ENCODE assay signal across 8 mouse cellular contexts in the genomic region with DNA sequence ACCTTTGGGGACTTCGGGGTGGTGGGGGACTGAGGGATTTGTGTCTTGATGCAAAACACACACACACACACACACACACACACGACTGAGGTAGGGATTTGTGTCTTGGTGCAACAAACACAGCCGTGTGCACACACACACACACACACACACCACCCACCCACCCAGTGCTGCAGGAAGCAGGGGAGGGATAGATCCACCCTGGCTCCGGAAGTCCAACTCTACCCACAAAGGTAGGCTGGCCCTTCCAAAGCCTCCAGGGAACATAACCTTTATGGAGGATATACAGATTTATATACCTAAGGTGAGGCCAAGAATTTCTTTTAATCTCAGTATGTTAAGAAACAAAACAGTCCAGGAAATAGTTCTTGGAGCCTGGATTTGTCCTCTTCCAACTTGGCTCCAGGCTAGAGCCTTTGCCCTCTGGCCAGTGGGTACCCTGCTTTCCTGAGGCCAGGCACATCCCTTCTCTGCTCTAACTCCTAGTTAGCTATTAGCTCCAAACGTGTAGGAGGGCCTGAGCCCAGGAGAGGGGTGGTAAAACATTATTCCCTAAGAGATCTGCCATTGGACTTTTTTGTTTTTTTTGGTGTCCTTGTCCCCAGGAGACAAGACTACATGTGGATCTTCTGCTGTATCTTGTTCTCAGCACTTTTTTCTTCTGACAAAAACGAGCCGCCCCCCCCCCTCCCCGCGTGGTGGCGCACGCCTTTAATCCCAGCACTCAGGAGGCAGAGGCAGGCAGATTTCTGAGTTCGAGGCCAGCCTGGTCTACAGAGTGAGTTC. TPM values are rescaled to one million over a fixed set of nuclear protein-coding genes. Genes with fewer than 3 reads are reported as not detected.
DNase-seq lines count a peak whose midpoint lies in the region; ATAC-seq and TF ChIP-seq lines count a peak whose summit lies in the region.

No protein-coding gene starts in this region.

- no peak for TF ChIP-seq CTCF in testis, adult 2 months (IDR thresholded peaks at IDR 0.05; ENCODE audit: control insufficient read depth, insufficient read depth, insufficient replicate concordance, low read depth, low read length)

- no peak for TF ChIP-seq POLR2A in testis, adult 2 months (IDR thresholded peaks at IDR 0.05; ENCODE audit: control insufficient read depth, low read depth, low read length)

- H3K9ac ChIP-seq in forebrain, embryonic 13.5 days = peak overlapping the region; percentile 97
- H3K9ac ChIP-seq in neural tube, embryonic 15.5 days (replicated peaks) = peak overlapping the region; percentile 85

- 50% methylated on average over 12 of the region's 12 CpGs for WGBS in forebrain, embryonic 13.5 days
- WGBS in neural tube, embryonic 15.5 days = 50% methylated on average over 12 of the region's 12 CpGs

- H3K27me3 ChIP-seq in testis, adult 2 months (ENCODE audit: control insufficient read depth, insufficient read depth, low read length) = no peaks in the 10 kb centered on the region
- peaks cover 7% of the 10 kb centered on the region; the same call in 1 of the 2 replicates for H3K27me3 ChIP-seq in forebrain, embryonic 13.5 days
- 0 out of 2 replicates have a peak, but pooled peaks cover 3% of the 10 kb centered on the region for H3K27me3 ChIP-seq in neural tube, embryonic 15.5 days (replicated peaks)

- peaks cover 14% of the 10 kb centered on the region for H3K4me1 ChIP-seq in testis, adult 2 months (ENCODE audit: control insufficient read depth, insufficient read depth, low read length)
- peaks cover 48% of the 10 kb centered on the region for H3K4me1 ChIP-seq in forebrain, embryonic 13.5 days
- peaks cover 33% of the 10 kb centered on the region for H3K4me1 ChIP-seq in neural tube, embryonic 15.5 days

- no peak for DNase-seq in testis, postnatal 10 days (ENCODE audit: low spot score)
- peak; percentile 72 to 83 for DNase-seq in kidney, postnatal 36 days
- no peak for DNase-seq in left cerebral cortex, postnatal 4 days
- DNase-seq in cerebellum, postnatal 25 days = no peak
- no peak for DNase-seq in Muller cell, postnatal 12 days (ENCODE audit: inconsistent ontology term)

- intact Hi-C loops in left cerebral cortex, postnatal 4 days (cut with DNase I) = no loop called here

- H3K4me2 ChIP-seq in forebrain, embryonic 13.5 days = peak overlapping the region; percentile 96
- peak overlapping the region; percentile 79 for H3K4me2 ChIP-seq in neural tube, embryonic 15.5 days

- peak overlapping the region; percentile 89 for H3K4me3 ChIP-seq in testis, adult 2 months (ENCODE audit: control insufficient read depth, low read depth, low read length)
- peak overlapping the region; percentile 96 for H3K4me3 ChIP-seq in forebrain, embryonic 13.5 days
- H3K4me3 ChIP-seq in neural tube, embryonic 15.5 days (replicated peaks) = peak overlapping the region; percentile 70

- ATAC-seq in forebrain, embryonic 13.5 days = no peak
- ATAC-seq in neural tube, embryonic 15.5 days (ENCODE audit: low FRiP score) = no peak

- H3K27ac ChIP-seq in testis, adult 2 months (ENCODE audit: control insufficient read depth, insufficient read depth, low read depth, low read length) = peak overlapping the region; percentile 28; the same call in 1 of the 2 replicates
- H3K27ac ChIP-seq in forebrain, embryonic 13.5 days = peak overlapping the region; percentile 93
- H3K27ac ChIP-seq in neural tube, embryonic 15.5 days (replicated peaks) = peak overlapping the region; percentile 92

- H3K36me3 ChIP-seq in testis, adult 2 months (ENCODE audit: control insufficient read depth, insufficient read depth, low read length) = no peaks in the 10 kb centered on the region
- H3K36me3 ChIP-seq in forebrain, embryonic 13.5 days (ENCODE audit: poor library complexity, severe bottlenecking) = peaks cover 36% of the 10 kb centered on the region
- H3K36me3 ChIP-seq in neural tube, embryonic 15.5 days = peaks cover 19% of the 10 kb centered on the region; the same call in 1 of the 2 replicates

- H3K9me3 ChIP-seq in forebrain, embryonic 13.5 days (replicated peaks) = no peaks in the 10 kb centered on the region
- no peaks in the 10 kb centered on the region for H3K9me3 ChIP-seq in neural tube, embryonic 15.5 days (replicated peaks)

RNA-seq across cellular contexts. Expression of a gene that starts 1.3 kb away (rescaled TPM):
- 76.4 and 88.4 TPM in 2 replicates for polyA plus RNA-seq in testis, adult 2 months (2012; rRNA removed)
- polyA plus RNA-seq in forebrain, embryonic 13.5 days (2015; fragmentation: Nextera tagmentation; extraction: Ambion mirVana) = 45.5 and 58.2 TPM in 2 replicates
- 33.9 and 39.2 TPM in 2 replicates for polyA plus RNA-seq in neural tube, embryonic 15.5 days (2015; fragmentation: Nextera tagmentation; extraction: Ambion mirVana)
- total RNA-seq in left cerebral cortex, postnatal 4 days (2021) = 10 to 100 TPM; 43.3 to 45.8 TPM

RNA-seq across cellular contexts. Expression of a gene that starts 22.3 kb away (rescaled TPM):
- polyA plus RNA-seq in testis, adult 2 months (2012; rRNA removed) = 7.2 and 9.6 TPM in 2 replicates
- 18.1 and 20.6 TPM in 2 replicates for polyA plus RNA-seq in forebrain, embryonic 13.5 days (2015; fragmentation: Nextera tagmentation; extraction: Ambion mirVana)
- polyA plus RNA-seq in neural tube, embryonic 15.5 days (2015; fragmentation: Nextera tagmentation; extraction: Ambion mirVana) = 69.9 and 85.4 TPM in 2 replicates
- total RNA-seq in left cerebral cortex, postnatal 4 days (2021) = 100 to 1,000 TPM; 187 to 192 TPM

RNA-seq across cellular contexts. Expression of a gene that starts 30.9 kb away (rescaled TPM):
- polyA plus RNA-seq in testis, adult 2 months (2012; rRNA removed) = 469 and 538 TPM in 2 replicates
- 0.09 TPM in 1 of 2 replicates, not detected in the other for polyA plus RNA-seq in forebrain, embryonic 13.5 days (2015; fragmentation: Nextera tagmentation; extraction: Ambion mirVana)
- polyA plus RNA-seq in neural tube, embryonic 15.5 days (2015; fragmentation: Nextera tagmentation; extraction: Ambion mirVana) = 0.15 TPM in 1 of 2 replicates, not detected in the other
- under 1 TPM in 1 of 2 experiments, not detected in 1; 0.08 TPM for total RNA-seq in left cerebral cortex, postnatal 4 days (2021)

RNA-seq across cellular contexts. Expression of a gene that starts 58.8 kb away (rescaled TPM):
- 58.2 and 59.0 TPM in 2 replicates for polyA plus RNA-seq in testis, adult 2 months (2012; rRNA removed)
- polyA plus RNA-seq in forebrain, embryonic 13.5 days (2015; fragmentation: Nextera tagmentation; extraction: Ambion mirVana) = 178 and 184 TPM in 2 replicates
- 173 and 184 TPM in 2 replicates for polyA plus RNA-seq in neural tube, embryonic 15.5 days (2015; fragmentation: Nextera tagmentation; extraction: Ambion mirVana)
- 100 to 1,000 TPM; 107 TPM for total RNA-seq in left cerebral cortex, postnatal 4 days (2021)

Comparison
In these comparisons a context has a peak if more than half of its experiments do, and no peak if none do; other contexts are left out.
1. H3K27ac ChIP-seq: peak in every context shown above with its lines; median percentile 93 in forebrain, embryonic 13.5 days; 92 in neural tube, embryonic 15.5 days; 28 in testis, adult 2 months.
2. DNase-seq: peak in kidney, postnatal 36 days (2 of 2); none in testis, postnatal 10 days (single experiment), left cerebral cortex, postnatal 4 days (single experiment), cerebellum, postnatal 25 days (0 of 2) and Muller cell, postnatal 12 days (single experiment).
3. RNA of a gene that starts 30.9 kb away (polyA plus RNA-seq): 469 to 538 TPM in testis, adult 2 months; 0.15 TPM in neural tube, embryonic 15.5 days and 0.09 TPM in forebrain, embryonic 13.5 days; every median in the first group is over 100 times any median in the second.
4. Peak in every context shown above with its lines, with median percentiles within 50 percentile points of each other: H3K4me3 ChIP-seq.